Mouse (Mus musculus): ENCODE results near the gene C1d. TPM values are rescaled to one million over a fixed set of nuclear protein-coding genes. Genes with fewer than 3 reads are reported as not detected.

C1d gene
- 4.5 and 7.4 TPM in 2 replicates for polyA plus RNA-seq (2012; rRNA removed)

GRCm38 (mm10) chr11:17257443-17257842 is at the start of gene C1d:
TSS of gene C1d (plus strand) at chr11:17257579.
- peak; percentile 88 to 93 for DNase-seq (ENCODE audit: low read depth in 1 of 2, low spot score in 2 of 2)
- Histone ChIP-seq H3K4me3 (ENCODE audit: extremely low read depth, insufficient read depth, insufficient read length) (peak within 1 kb of the TSS; percentile 93), H3K4me1 (ENCODE audit: control insufficient read depth, insufficient read depth, insufficient read length) (peaks cover 3% of the 10 kb centered on the region), H3K27me3 (ENCODE audit: control insufficient read depth, insufficient read depth, low read length) (no peaks in the 10 kb centered on the region), H3K36me3 (ENCODE audit: control insufficient read depth, insufficient read depth, low read length) (no peaks in the 10 kb centered on the region), H3K27ac (ENCODE audit: insufficient read depth, low read length) (peak within 1 kb of the TSS; percentile 86)
- under 1% methylated on average over 33 of the region's 33 CpGs for WGBS
- TF ChIP-seq POLR2A (IDR thresholded peaks at IDR 0.05; ENCODE audit: low read depth, low read length) (peak; percentile 58), CTCF (IDR thresholded peaks at IDR 0.05; ENCODE audit: extremely low read depth, insufficient read depth, insufficient read length, insufficient replicate concordance) (no peak)

- Histone ChIP-seq H3K27ac (ENCODE audit: insufficient read depth, low read length) (peak within 1 kb of the TSS; percentile 93), H3K36me3 (ENCODE audit: control insufficient read depth, insufficient read depth, low read length) (peaks cover 1% of the 10 kb centered on the region; the same call in 1 of the 2 replicates), H3K4me3 (ENCODE audit: extremely low read depth, insufficient read depth, insufficient read length) (peak within 1 kb of the TSS; percentile 78), H3K27me3 (ENCODE audit: control insufficient read depth, insufficient read depth, low read length) (no peaks in the 10 kb centered on the region), H3K4me1 (ENCODE audit: control insufficient read depth, insufficient read depth, insufficient read length) (no peaks in the 10 kb centered on the region; the same call in none of the 2 replicates)
- peak; percentile 43; the same call in 1 of the 2 replicates for TF ChIP-seq POLR2A (IDR thresholded peaks at IDR 0.05; ENCODE audit: low read depth, low read length)
- TF ChIP-seq CTCF (IDR thresholded peaks at IDR 0.05; ENCODE audit: extremely low read depth, insufficient read depth, insufficient read length, insufficient replicate concordance), result no peak
- WGBS, result under 1% methylated on average over 65 of the region's 65 CpGs
- DNase-seq (ENCODE audit: low read depth in 1 of 2, low spot score in 2 of 2), result peak; percentile 92 to 96
Observed at GRCm38 (mm10) chr11:17211258-17212140, 45.9 kb upstream of the C1d start, which contains the start of gene Pno1. TSS of gene Pno1 (minus strand) at chr11:17211568.

- under 1% methylated on average over 10 of the region's 10 CpGs for WGBS
- Histone ChIP-seq H3K27me3 (ENCODE audit: control insufficient read depth, insufficient read depth, low read length) (no peaks in the 10 kb centered on the region), H3K4me3 (ENCODE audit: extremely low read depth, insufficient read depth, insufficient read length) (peak overlapping the region; percentile 78), H3K4me1 (ENCODE audit: control insufficient read depth, insufficient read depth, insufficient read length) (no peaks in the 10 kb centered on the region; the same call in none of the 2 replicates), H3K27ac (ENCODE audit: insufficient read depth, low read length) (peak overlapping the region; percentile 93), H3K36me3 (ENCODE audit: control insufficient read depth, insufficient read depth, low read length) (no peaks in the 10 kb centered on the region; the same call in 1 of the 2 replicates)
- TF ChIP-seq POLR2A (IDR thresholded peaks at IDR 0.05; ENCODE audit: low read depth, low read length), result no peak
- no peak for TF ChIP-seq CTCF (IDR thresholded peaks at IDR 0.05; ENCODE audit: extremely low read depth, insufficient read depth, insufficient read length, insufficient replicate concordance)
- DNase-seq (ENCODE audit: low read depth in 1 of 2, low spot score in 2 of 2), result no peak
Observed at GRCm38 (mm10) chr11:17212141-17212495, 45.3 kb upstream of the C1d start.

- TF ChIP-seq POLR2A (IDR thresholded peaks at IDR 0.05; ENCODE audit: low read depth, low read length), result no peak
- TF ChIP-seq CTCF (IDR thresholded peaks at IDR 0.05; ENCODE audit: extremely low read depth, insufficient read depth, insufficient read length, insufficient replicate concordance), result no peak
- Histone ChIP-seq H3K27ac (ENCODE audit: insufficient read depth, low read length) (no peak overlapping the region), H3K4me3 (ENCODE audit: extremely low read depth, insufficient read depth, insufficient read length) (no peak overlapping the region), H3K4me1 (ENCODE audit: control insufficient read depth, insufficient read depth, insufficient read length) (no peaks in the 10 kb centered on the region; the same call in none of the 2 replicates), H3K36me3 (ENCODE audit: control insufficient read depth, insufficient read depth, low read length) (no peaks in the 10 kb centered on the region; the same call in 1 of the 2 replicates), H3K27me3 (ENCODE audit: control insufficient read depth, insufficient read depth, low read length) (no peaks in the 10 kb centered on the region)
- WGBS, result 65% methylated on average over 5 of the region's 5 CpGs
- DNase-seq (ENCODE audit: low read depth in 1 of 2, low spot score in 2 of 2), result no peak
Observed at GRCm38 (mm10) chr11:17212903-17213509, 44.4 kb upstream of the C1d start.

- no peak overlapping the region for H3K27ac ChIP-seq (ENCODE audit: insufficient read depth, low read length)
- H3K4me1 ChIP-seq (ENCODE audit: control insufficient read depth, insufficient read depth, insufficient read length), result no peaks in the 10 kb centered on the region; the same call in none of the 2 replicates
- no peak overlapping the region for H3K4me3 ChIP-seq (ENCODE audit: extremely low read depth, insufficient read depth, insufficient read length)
- TF ChIP-seq POLR2A (IDR thresholded peaks at IDR 0.05; ENCODE audit: low read depth, low read length) (no peak), CTCF (IDR thresholded peaks at IDR 0.05; ENCODE audit: extremely low read depth, insufficient read depth, insufficient read length, insufficient replicate concordance) (no peak)
- H3K27me3 ChIP-seq (ENCODE audit: control insufficient read depth, insufficient read depth, low read length), result no peaks in the 10 kb centered on the region
- no peaks in the 10 kb centered on the region for H3K36me3 ChIP-seq (ENCODE audit: control insufficient read depth, insufficient read depth, low read length)
- 75% methylated on average over 3 of the region's 3 CpGs for WGBS
- no peak for DNase-seq (ENCODE audit: low read depth in 1 of 2, low spot score in 2 of 2)
Observed at GRCm38 (mm10) chr11:17215475-17215874, 41.9 kb upstream of the C1d start.

GRCm38 (mm10) chr11:17221126-17221525 is 36.3 kb upstream of the C1d start:
- TF ChIP-seq POLR2A (IDR thresholded peaks at IDR 0.05; ENCODE audit: low read depth, low read length), result no peak
- TF ChIP-seq CTCF (IDR thresholded peaks at IDR 0.05; ENCODE audit: extremely low read depth, insufficient read depth, insufficient read length, insufficient replicate concordance), result no peak
- H3K4me1 ChIP-seq (ENCODE audit: control insufficient read depth, insufficient read depth, insufficient read length), result no peaks in the 10 kb centered on the region
- H3K36me3 ChIP-seq (ENCODE audit: control insufficient read depth, insufficient read depth, low read length), result no peaks in the 10 kb centered on the region; the same call in 1 of the 2 replicates
- WGBS, result 95% methylated on average over 8 of the region's 8 CpGs
- no peaks in the 10 kb centered on the region for H3K27me3 ChIP-seq (ENCODE audit: control insufficient read depth, insufficient read depth, low read length)
- no peak overlapping the region for H3K27ac ChIP-seq (ENCODE audit: insufficient read depth, low read length)
- DNase-seq (ENCODE audit: low read depth in 1 of 2, low spot score in 2 of 2), result no peak
- no peak overlapping the region for H3K4me3 ChIP-seq (ENCODE audit: extremely low read depth, insufficient read depth, insufficient read length)
